Mouse (Mus musculus) adrenal gland, adult (tissue): ENCODE results near the gene Aifm3.
A peak's percentile ranks its signal among the peaks of the same experiment; 100 is the strongest.
"Not testable (repeated sequence)": the region's sequence is repeated elsewhere in the genome, so short reads cannot be mapped to it uniquely, and the experiment has no call there.

Experiments used
- DNase-seq, 2 experiments: peaks; one replicate each; pipeline ENCODE4 v3.0.0; 2022 to 2023; ENCODE audit warnings: low spot score in 1 of 2; ENCODE audit not compliant: inconsistent age in 2 of 2

Aifm3 gene

DNA sequence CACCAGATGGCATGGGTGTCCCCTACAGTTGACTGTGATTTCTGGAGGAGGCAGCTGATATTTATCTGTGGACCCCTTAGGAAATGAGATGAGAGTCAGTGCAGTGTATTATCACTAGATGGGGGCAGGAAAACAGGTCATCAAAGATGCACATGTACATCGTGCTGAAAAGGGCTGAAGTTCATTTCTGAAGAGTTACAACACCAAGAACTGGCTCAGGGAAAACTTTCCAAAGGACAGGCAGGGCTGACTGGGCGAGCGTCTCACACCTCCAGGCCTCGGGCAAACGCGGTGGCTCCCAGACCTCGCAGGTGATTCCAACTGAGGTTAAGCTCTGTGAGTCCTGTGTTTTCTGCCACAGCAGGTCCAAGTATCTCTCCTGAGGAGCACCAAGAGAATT lies 63.4 kb downstream of the Aifm3 start:
- no peak for DNase-seq

DNA sequence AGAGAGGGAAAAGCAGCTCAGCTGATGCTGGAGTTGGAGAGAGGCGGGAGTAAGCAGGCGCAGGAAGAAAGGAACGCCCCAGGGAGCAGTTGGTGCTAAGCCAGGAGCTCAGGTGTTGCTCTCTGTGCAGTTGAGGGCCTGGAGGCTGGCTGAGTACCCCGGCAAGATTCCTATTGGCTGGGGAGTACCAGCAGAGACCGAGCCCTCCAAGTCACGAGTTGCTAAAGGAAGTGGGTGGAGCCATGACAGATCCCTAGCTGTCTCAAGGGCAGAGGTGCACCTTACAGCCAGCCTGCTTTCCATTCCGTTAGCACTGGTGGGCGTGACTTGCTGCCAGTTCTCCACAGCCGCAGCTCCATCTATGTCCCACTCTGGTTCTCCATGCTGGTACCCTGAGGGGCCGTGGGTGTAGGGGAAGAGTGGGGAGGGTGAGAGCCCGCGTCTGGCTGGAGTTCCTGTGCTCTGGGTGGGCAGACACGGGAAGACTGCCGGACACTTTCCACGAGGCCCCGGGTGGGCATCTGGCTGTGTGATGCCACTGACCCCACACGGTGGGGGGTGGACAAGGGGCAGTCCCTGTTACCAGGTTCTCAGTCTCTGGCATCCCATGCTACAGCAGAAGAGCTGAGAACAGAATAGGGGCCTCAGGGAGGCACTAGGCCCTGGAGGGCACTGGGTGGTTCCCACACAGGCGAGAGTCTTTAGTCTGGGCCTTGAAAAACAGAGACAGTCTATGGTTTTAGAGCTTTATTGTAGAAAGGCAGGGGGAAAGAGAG lies 64.7 kb downstream of the Aifm3 start:
- DNase-seq: peak; percentile 46 to 66

- DNase-seq: not testable (repeated sequence)
These were observed 65.3 kb downstream of the Aifm3 start for GRCm38 (mm10) chr16:17554702-17555101.

- no peak for DNase-seq
These were observed 66.8 kb downstream of the Aifm3 start for GRCm38 (mm10) chr16:17556180-17556579.

- DNase-seq: no peak
These were observed 67.5 kb downstream of the Aifm3 start for GRCm38 (mm10) chr16:17556907-17557306.
